Mouse (Mus musculus): ENCODE measurements around the gene Gtf2h4. TPM values are rescaled to one million over a fixed set of nuclear protein-coding genes. Genes with fewer than 3 reads are reported as not detected.

Gtf2h4 gene
- total and polyA plus RNA-seq, 3 experiments: 76.3 to 97.6 TPM; not detected in 1

- TF ChIP-seq ZC3H11A (IDR thresholded peaks at IDR 0.05; ENCODE audit: low read depth, low read length): 0 out of 2 replicates have a peak, but pooled peaks have one; percentile 4
- peak; percentile 45 to 78 (median 71) for TF ChIP-seq CTCF (IDR thresholded peaks at IDR 0.05 in 2 of 3, conservative IDR thresholded peaks at IDR 0.05 in 1 of 3; ENCODE audit: control insufficient read depth in 1 of 3, insufficient read depth in 1 of 3, low read depth in 2 of 3, low read length in 3 of 3, poor library complexity in 1 of 3, severe bottlenecking in 1 of 3)
- peak; percentile 51; the same call in 1 of the 2 replicates for TF ChIP-seq ZNF384 (IDR thresholded peaks at IDR 0.05; ENCODE audit: low read depth, low read length)
- TF ChIP-seq RAD21 (IDR thresholded peaks at IDR 0.05; ENCODE audit: low read depth, low read length): peak; percentile 37
- no peak for TF ChIP-seq ZMIZ1 (IDR thresholded peaks at IDR 0.05; ENCODE audit: low read depth, low read length)
- TF ChIP-seq MAFK (IDR thresholded peaks at IDR 0.05; ENCODE audit: borderline replicate concordance, low read depth, low read length): no peak
Observed at GRCm38 (mm10) chr17:35705836-35706235, 32.3 kb upstream of the Gtf2h4 start (continued).

GRCm38 (mm10) chr17:35704621-35705464 lies 31.3 kb upstream of the Gtf2h4 start, which contains the start of gene Ddr1:
Gene Ddr1 (minus strand): TSS chr17:35704621.
- H3K27ac ChIP-seq (ENCODE audit: control insufficient read depth, low read depth, low read length): peak within 1 kb of the TSS; percentile 64
- no peaks in the 10 kb centered on the region for H3K79me2 ChIP-seq (ENCODE audit: control insufficient read depth, insufficient read depth, low read length, poor library complexity)
- peaks cover 0 to 3% of the 10 kb centered on the region in 2 experiments; a peak in 2 of 4 replicates for H3K36me3 ChIP-seq (ENCODE audit: control insufficient read depth in 1 of 2, insufficient read depth in 2 of 2, low read length in 2 of 2)
- H3K4me1 ChIP-seq (ENCODE audit: control insufficient read depth in 1 of 2, insufficient read depth in 2 of 2, low read length in 2 of 2): peaks cover 0 to 4% of the 10 kb centered on the region in 2 experiments; a peak in 2 of 4 replicates
- H3K9me3 ChIP-seq (replicated peaks; ENCODE audit: insufficient read depth, low read length): no peaks in the 10 kb centered on the region
- no peak for TF ChIP-seq ETS1 (IDR thresholded peaks at IDR 0.05; ENCODE audit: low read depth, low read length)
- TF ChIP-seq TBP (IDR thresholded peaks at IDR 0.05; ENCODE audit: low read depth, low read length): no peak
- peak in 1 of 2 experiments; percentile 28; a peak in 1 of 4 replicates for TF ChIP-seq POLR2A (IDR thresholded peaks at IDR 0.05; ENCODE audit: control insufficient read depth in 1 of 2, insufficient read depth in 1 of 2, low read depth in 1 of 2, low read length in 2 of 2, poor library complexity in 1 of 2)
- no peak for TF ChIP-seq SMC3 (IDR thresholded peaks at IDR 0.05; ENCODE audit: low read depth, low read length)
- no peak for TF ChIP-seq MAFK (IDR thresholded peaks at IDR 0.05; ENCODE audit: borderline replicate concordance, low read depth, low read length)
- no peak for TF ChIP-seq TCF12 (IDR thresholded peaks at IDR 0.05; ENCODE audit: low read depth, low read length)
- TF ChIP-seq MXI1 (IDR thresholded peaks at IDR 0.05; ENCODE audit: low read depth, low read length): no peak
- peak within 1 kb of the TSS; percentile 42 for H3K9ac ChIP-seq (ENCODE audit: control insufficient read depth, low read depth, low read length, poor library complexity, severe bottlenecking)
- H3K4me3 ChIP-seq (ENCODE audit: control insufficient read depth in 1 of 2, insufficient read depth in 1 of 2, low read depth in 2 of 2, low read length in 2 of 2): peak within 1 kb of the TSS; percentile 5 to 38; a peak in 3 of 4 replicates
- DNase-seq (ENCODE audit: low read depth, low spot score): peak; percentile 69
- peaks cover 2 to 3% of the 10 kb centered on the region in 2 experiments; a peak in 3 of 4 replicates for H3K27me3 ChIP-seq (ENCODE audit: control insufficient read depth in 1 of 2, insufficient read depth in 2 of 2, low read length in 2 of 2)

DNA sequence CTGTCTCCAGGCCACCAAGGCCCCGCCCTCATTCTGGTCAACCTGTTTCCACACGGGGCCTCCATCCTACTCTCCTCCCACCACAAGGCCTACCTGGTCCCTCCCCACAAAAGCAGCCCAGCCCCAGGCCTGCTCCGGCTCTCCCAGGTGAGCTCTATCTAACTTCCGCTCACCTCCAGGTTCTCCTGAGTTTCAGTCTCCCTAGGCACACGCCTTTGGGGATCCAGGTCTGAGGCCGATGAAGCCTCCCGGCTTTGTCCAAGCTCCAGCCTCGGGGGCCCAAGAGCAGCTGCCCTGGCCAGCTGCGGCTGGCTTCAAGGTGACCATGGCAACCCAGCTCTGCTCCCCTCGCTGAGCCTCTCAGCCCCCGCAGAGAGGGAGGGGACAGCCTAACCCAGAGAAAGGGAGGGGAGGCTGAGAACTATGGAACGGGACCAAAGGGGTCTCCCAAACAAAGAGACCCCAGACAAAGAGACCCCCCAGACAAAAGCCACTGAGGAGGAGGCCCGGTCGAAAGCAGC lies 30.3 kb upstream of the Gtf2h4 start:
- peaks cover 0 to 3% of the 10 kb centered on the region in 2 experiments; a peak in 2 of 4 replicates for H3K36me3 ChIP-seq (ENCODE audit: control insufficient read depth in 1 of 2, insufficient read depth in 2 of 2, low read length in 2 of 2)
- no peak overlapping the region for H3K27ac ChIP-seq (ENCODE audit: control insufficient read depth, low read depth, low read length)
- no peak for DNase-seq (ENCODE audit: low read depth, low spot score)
- no peaks in the 10 kb centered on the region for H3K79me2 ChIP-seq (ENCODE audit: control insufficient read depth, insufficient read depth, low read length, poor library complexity)
- peaks cover 0 to 1% of the 10 kb centered on the region in 2 experiments; a peak in 2 of 4 replicates for H3K27me3 ChIP-seq (ENCODE audit: control insufficient read depth in 1 of 2, insufficient read depth in 2 of 2, low read length in 2 of 2)
- TF ChIP-seq SMC3 (IDR thresholded peaks at IDR 0.05; ENCODE audit: low read depth, low read length): no peak
- H3K4me3 ChIP-seq (ENCODE audit: control insufficient read depth in 1 of 2, insufficient read depth in 1 of 2, low read depth in 2 of 2, low read length in 2 of 2): no peak overlapping the region
- no peaks in the 10 kb centered on the region for H3K9me3 ChIP-seq (replicated peaks; ENCODE audit: insufficient read depth, low read length)
- no peak overlapping the region for H3K9ac ChIP-seq (ENCODE audit: control insufficient read depth, low read depth, low read length, poor library complexity, severe bottlenecking)
- H3K4me1 ChIP-seq (ENCODE audit: control insufficient read depth in 1 of 2, insufficient read depth in 2 of 2, low read length in 2 of 2): peaks cover 0 to 4% of the 10 kb centered on the region in 2 experiments; a peak in 2 of 4 replicates
